In genomic region chr19:59071396-59071795, GRCm38 (mm10) we compare ENCODE assay signal across 15 mouse cellular contexts. TPM values are rescaled to one million over a fixed set of nuclear protein-coding genes. Genes with fewer than 3 reads are reported as not detected.
DNase-seq lines count a peak whose midpoint lies in the region.
"Had no signal": no experiment of that assay in that cellular context is flagged by ENCODE, and none has a peak within 500 bp of the region (broad histone marks: within the 10 kb centered on the region; RNA-seq: fewer than 3 reads in every experiment).

No protein-coding gene starts in this region.

- peak; percentile 35 to 44 for DNase-seq in lung, adult 18-20 months
- DNase-seq in lung, postnatal 14 days, result no peak
- peak; percentile 55 for DNase-seq in 416B (ENCODE audit: low read depth)
- peak; percentile 30 for DNase-seq in adrenal gland, postnatal 10 days
- peak; percentile 96 for DNase-seq in gonadal fat pad, adult 2 months (ENCODE audit: low read depth)
- DNase-seq in kidney, adult 8-10 months, result no peak
- no peak for DNase-seq in spleen, postnatal 36 days (ENCODE audit: low spot score in 2 of 2)
- no peak for DNase-seq in cerebellum, adult 18-20 months
- DNase-seq: cerebellum, adult 11-12 months; cerebellum, postnatal 36 days; kidney, adult 9 months; kidney, postnatal 36 days; right cerebral cortex, postnatal 14 days; spleen, adult 18-20 months; thymus, postnatal 4 days had no signal

RNA-seq across cellular contexts. Expression of gene Shtn1, which starts 4.5 kb away (rescaled TPM):
- 10 to 100 TPM in 1 of 2 experiments, 1 to 10 TPM in 1; 10.0 to 11.6 TPM for total RNA-seq in adrenal gland, postnatal 10 days (2021)
- 2.4 and 2.8 TPM in 2 replicates for polyA plus RNA-seq in gonadal fat pad, adult 2 months (2012; rRNA removed)

Comparison
In these comparisons a context has a peak if more than half of its experiments do, and no peak if none do; other contexts are left out.
1. DNase-seq: peak in lung, adult 18-20 months (2 of 2), 416B (single experiment), adrenal gland, postnatal 10 days (single experiment) and gonadal fat pad, adult 2 months (single experiment); none in lung, postnatal 14 days (single experiment), kidney, adult 8-10 months (0 of 2), spleen, postnatal 36 days (0 of 2) and cerebellum, adult 18-20 months (0 of 2).